Mouse (Mus musculus): ENCODE measurements around the gene Gm28051.

DNA sequence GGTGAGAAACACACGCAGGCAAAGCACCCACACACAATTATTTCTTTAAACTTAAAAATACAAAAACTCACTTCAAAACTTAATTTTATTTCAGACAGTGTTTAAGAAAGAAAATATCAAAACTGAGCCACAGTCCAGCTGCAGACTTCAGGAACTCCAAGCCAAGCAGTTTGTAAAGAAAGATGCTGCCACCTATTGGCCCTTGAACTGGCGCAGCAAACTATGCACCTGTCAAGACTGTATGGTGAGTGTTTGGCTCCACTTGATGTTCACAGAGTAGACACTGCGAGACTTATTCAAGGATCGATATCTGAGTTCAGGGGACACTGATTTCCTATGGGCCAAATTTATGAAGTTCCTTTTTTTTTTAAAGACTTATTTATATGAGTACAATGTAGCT is 11.4 kb upstream of the Gm28051 start:
- no peak for TF ChIP-seq POLR2A (IDR thresholded peaks at IDR 0.05; ENCODE audit: insufficient read length, low read depth)
- no peak for TF ChIP-seq MYOD1 (IDR thresholded peaks at IDR 0.05; ENCODE audit: control insufficient read depth in 1 of 3, insufficient read length in 2 of 3, low read depth in 2 of 3)
- no peak for TF ChIP-seq USF1 (IDR thresholded peaks at IDR 0.05; ENCODE audit: low read depth)
- no peak for TF ChIP-seq MYOG (IDR thresholded peaks at IDR 0.05; ENCODE audit: control insufficient read depth in 1 of 3, insufficient read depth in 1 of 3, insufficient read length in 2 of 3, low read depth in 2 of 3)
- TF ChIP-seq E2F4 (IDR thresholded peaks at IDR 0.05; ENCODE audit: insufficient read depth): no peak
- no peak for TF ChIP-seq TCF12 (IDR thresholded peaks at IDR 0.05; ENCODE audit: insufficient read depth, poor library complexity, severe bottlenecking)
- no peak for TF ChIP-seq POLR2AphosphoS2 (IDR thresholded peaks at IDR 0.05; ENCODE audit: insufficient read length, low read depth)
- no peak for TF ChIP-seq MAX (IDR thresholded peaks at IDR 0.05; ENCODE audit: low read depth)
- TF ChIP-seq REST (IDR thresholded peaks at IDR 0.05; ENCODE audit: insufficient read depth, insufficient read length): no peak

Data from myocyte (in vitro differentiated cells).